Mouse (Mus musculus) CH12.LX (cell line): ENCODE measurements around the gene Coq8b.

ENCODE experiments used
- MXI1 ChIP-seq: IDR thresholded peaks from 2 replicates; pipeline ENCODE4 v1.6.1; 2011; ENCODE audit warnings: mild to moderate bottlenecking, low read depth, low read length, improper control_type of control experiment
- POLR2AphosphoS2 ChIP-seq: IDR thresholded peaks from 2 replicates; pipeline ENCODE4 v1.6.1; 2011; ENCODE audit warnings: low read depth, low read length, improper control_type of control experiment

GRCm38 (mm10) chr7:27197136-27197535 lies 35.7 kb upstream of the Coq8b start:
- no peak for TF ChIP-seq POLR2AphosphoS2
- no peak for TF ChIP-seq MXI1
